Mouse (Mus musculus) hindbrain, embryonic 10.5 days (tissue): ENCODE measurements around the gene Vav3. TPM values are rescaled to one million over a fixed set of nuclear protein-coding genes. Genes with fewer than 3 reads are reported as not detected.

Experiments used
- DNase-seq: peaks from one replicate; pipeline ENCODE4 v3.0.0-alpha.2; 2017; ENCODE audit warnings: low spot score
- H3K27ac ChIP-seq: fragments of 300-500 bp; sonication (generic); 2 replicates; pipeline ENCODE4 v1.5.1; 2016; ENCODE audit warnings: mild to moderate bottlenecking, moderate library complexity
- H3K27me3 ChIP-seq: fragments of 300-500 bp; sonication (generic); 2 replicates; pipeline ENCODE4 v1.6.1; 2016; ENCODE audit warnings: mild to moderate bottlenecking; ENCODE audit not compliant: poor library complexity, insufficient read depth, severe bottlenecking
- H3K36me3 ChIP-seq: fragments of 300-500 bp; sonication (generic); 2 replicates; pipeline ENCODE4 v1.6.1; 2016; ENCODE audit warnings: mild to moderate bottlenecking, moderate library complexity
- H3K4me1 ChIP-seq: fragments of 300-500 bp; sonication (generic); replicated peaks from 2 replicates; pipeline ENCODE4 v1.6.1; 2016; ENCODE audit warnings: mild to moderate bottlenecking
- H3K4me3 ChIP-seq: fragments of 300-500 bp; sonication (generic); 2 replicates; pipeline ENCODE4 v1.5.1; 2016; ENCODE audit warnings: mild to moderate bottlenecking, moderate library complexity
- H3K9me3 ChIP-seq: fragments of 300-500 bp; sonication (generic); 2 replicates; pipeline ENCODE4 v1.6.1; 2016; ENCODE audit warnings: mild to moderate bottlenecking, moderate library complexity
- WGBS: fragments of 180-500 bp; shearing (Covaris S2); methylation state at CpG from one replicate; pipeline ENCODE4 v1.1.7; 2016; 5-methylcytosine and 5-hydroxymethylcytosine counted together
- polyA plus RNA-seq: library from polyadenylated mRNA; unstranded; fragments of >200 nt; fragmentation: Nextera tagmentation; extraction: Ambion mirVana; gene quantifications from 2 replicates; pipeline ENCODE4 v1.2.1, GENCODE M21; 2016

The Vav3 gene
- polyA plus RNA-seq, 1 experiment from 2014 or later: 12.2 TPM

GRCm38 (mm10) chr3:109578983-109579382, 238.5 kb downstream of the Vav3 start:
- Histone ChIP-seq H3K36me3 (no peaks in the 10 kb centered on the region), H3K4me1 (no peaks in the 10 kb centered on the region), H3K4me3 (no peak overlapping the region), H3K27ac (no peak overlapping the region), H3K27me3 (no peaks in the 10 kb centered on the region), H3K9me3 (no peaks in the 10 kb centered on the region)
- DNase-seq: no peak
- WGBS: 78% methylated on average over 7 of the region's 7 CpGs

GRCm38 (mm10) chr3:109585946-109586345, 245.5 kb downstream of the Vav3 start:
- H3K4me3 ChIP-seq: no peak overlapping the region
- no peaks in the 10 kb centered on the region for H3K36me3 ChIP-seq
- no peaks in the 10 kb centered on the region for H3K4me1 ChIP-seq
- H3K27me3 ChIP-seq: no peaks in the 10 kb centered on the region
- DNase-seq: no peak
- no peaks in the 10 kb centered on the region for H3K9me3 ChIP-seq
- no peak overlapping the region for H3K27ac ChIP-seq

GRCm38 (mm10) chr3:109592970-109593369, 252.5 kb downstream of the Vav3 start:
- no peak for DNase-seq
- H3K27ac ChIP-seq: no peak overlapping the region
- H3K4me3 ChIP-seq: no peak overlapping the region
- H3K9me3 ChIP-seq: no peaks in the 10 kb centered on the region
- 71% methylated on average over 6 of the region's 6 CpGs for WGBS
- H3K27me3 ChIP-seq: no peaks in the 10 kb centered on the region
- no peaks in the 10 kb centered on the region for H3K36me3 ChIP-seq
- peaks cover 17% of the 10 kb centered on the region; the same call in 1 of the 2 replicates for H3K4me1 ChIP-seq

GRCm38 (mm10) chr3:109596084-109596483, 255.6 kb downstream of the Vav3 start:
- 87% methylated on average over 3 of the region's 3 CpGs for WGBS
- no peak for DNase-seq
- Histone ChIP-seq H3K4me1 (peaks cover 17% of the 10 kb centered on the region; the same call in 1 of the 2 replicates), H3K4me3 (no peak overlapping the region), H3K27ac (peak overlapping the region; percentile 50; the same call in 1 of the 2 replicates), H3K36me3 (no peaks in the 10 kb centered on the region), H3K9me3 (no peaks in the 10 kb centered on the region), H3K27me3 (no peaks in the 10 kb centered on the region)

- Histone ChIP-seq H3K4me1 (peaks cover 6% of the 10 kb centered on the region; the same call in 1 of the 2 replicates), H3K27ac (no peak overlapping the region), H3K9me3 (no peaks in the 10 kb centered on the region), H3K27me3 (no peaks in the 10 kb centered on the region), H3K4me3 (no peak overlapping the region), H3K36me3 (no peaks in the 10 kb centered on the region)
- WGBS: 88% methylated on average over 4 of the region's 4 CpGs
- DNase-seq: no peak
Measured at GRCm38 (mm10) chr3:109600699-109601451, 260.4 kb downstream of the Vav3 start.

GRCm38 (mm10) chr3:109602753-109603152, 262.3 kb downstream of the Vav3 start:
- WGBS: 77% methylated on average over 1 of the region's 1 CpGs
- Histone ChIP-seq H3K36me3 (no peaks in the 10 kb centered on the region), H3K27ac (no peak overlapping the region), H3K4me1 (no peaks in the 10 kb centered on the region), H3K4me3 (no peak overlapping the region), H3K9me3 (no peaks in the 10 kb centered on the region), H3K27me3 (no peaks in the 10 kb centered on the region)
- DNase-seq: no peak

GRCm38 (mm10) chr3:109606121-109606520, 265.7 kb downstream of the Vav3 start:
- Histone ChIP-seq H3K36me3 (no peaks in the 10 kb centered on the region), H3K27me3 (no peaks in the 10 kb centered on the region), H3K27ac (no peak overlapping the region), H3K4me1 (no peaks in the 10 kb centered on the region), H3K9me3 (no peaks in the 10 kb centered on the region), H3K4me3 (no peak overlapping the region)
- no peak for DNase-seq
- WGBS: 89% methylated on average over 2 of the region's 2 CpGs

GRCm38 (mm10) chr3:109621721-109622120, 281.3 kb downstream of the Vav3 start:
- Histone ChIP-seq H3K36me3 (no peaks in the 10 kb centered on the region), H3K9me3 (no peaks in the 10 kb centered on the region), H3K4me1 (no peaks in the 10 kb centered on the region), H3K27me3 (no peaks in the 10 kb centered on the region), H3K27ac (no peak overlapping the region), H3K4me3 (no peak overlapping the region)
- DNase-seq: no peak
- 75% methylated on average over 3 of the region's 3 CpGs for WGBS

GRCm38 (mm10) chr3:109622361-109622760, 281.9 kb downstream of the Vav3 start:
- Histone ChIP-seq H3K4me1 (no peaks in the 10 kb centered on the region), H3K27me3 (no peaks in the 10 kb centered on the region), H3K36me3 (no peaks in the 10 kb centered on the region), H3K4me3 (no peak overlapping the region), H3K9me3 (no peaks in the 10 kb centered on the region), H3K27ac (no peak overlapping the region)
- WGBS: 79% methylated on average over 1 of the region's 1 CpGs
- DNase-seq: no peak

- Histone ChIP-seq H3K36me3 (no peaks in the 10 kb centered on the region), H3K4me3 (no peak overlapping the region), H3K27ac (no peak overlapping the region), H3K9me3 (no peaks in the 10 kb centered on the region), H3K4me1 (no peaks in the 10 kb centered on the region), H3K27me3 (no peaks in the 10 kb centered on the region)
- WGBS: 60% methylated on average over 1 of the region's 1 CpGs
- no peak for DNase-seq
Measured at GRCm38 (mm10) chr3:109622816-109623215, 282.4 kb downstream of the Vav3 start.

- H3K36me3 ChIP-seq: no peaks in the 10 kb centered on the region
- no peak overlapping the region for H3K27ac ChIP-seq
- H3K4me1 ChIP-seq: no peaks in the 10 kb centered on the region
- WGBS: 81% methylated on average over 2 of the region's 2 CpGs
- no peak overlapping the region for H3K4me3 ChIP-seq
- no peaks in the 10 kb centered on the region for H3K9me3 ChIP-seq
- no peak for DNase-seq
- H3K27me3 ChIP-seq: no peaks in the 10 kb centered on the region
Measured at GRCm38 (mm10) chr3:109623770-109624169, 283.3 kb downstream of the Vav3 start.

- Histone ChIP-seq H3K27ac (no peak overlapping the region), H3K9me3 (no peaks in the 10 kb centered on the region), H3K36me3 (no peaks in the 10 kb centered on the region), H3K4me1 (peaks cover 17% of the 10 kb centered on the region), H3K27me3 (no peaks in the 10 kb centered on the region), H3K4me3 (no peak overlapping the region)
- 68% methylated on average over 4 of the region's 4 CpGs for WGBS
- DNase-seq: no peak
Measured at GRCm38 (mm10) chr3:109636045-109636444, 295.6 kb downstream of the Vav3 start.

- Histone ChIP-seq H3K27me3 (no peaks in the 10 kb centered on the region), H3K4me1 (peaks cover 17% of the 10 kb centered on the region), H3K4me3 (no peak overlapping the region), H3K9me3 (no peaks in the 10 kb centered on the region), H3K36me3 (no peaks in the 10 kb centered on the region), H3K27ac (no peak overlapping the region)
- 82% methylated on average over 1 of the region's 1 CpGs for WGBS
- DNase-seq: no peak
Measured at GRCm38 (mm10) chr3:109639386-109639785, 298.9 kb downstream of the Vav3 start.

- Histone ChIP-seq H3K27ac (no peak overlapping the region), H3K4me3 (no peak overlapping the region), H3K4me1 (peaks cover 14% of the 10 kb centered on the region), H3K9me3 (no peaks in the 10 kb centered on the region), H3K36me3 (no peaks in the 10 kb centered on the region), H3K27me3 (no peaks in the 10 kb centered on the region)
- no peak for DNase-seq
- whole genome bisulfite sequencing: 88% methylated on average over 4 of the region's 4 CpGs
Measured at GRCm38 (mm10) chr3:109640796-109641195, 300.3 kb downstream of the Vav3 start.
